In genomic region chr2:153611241-153611630, GRCm38 (mm10) we compare ENCODE assay signal across 8 mouse cellular contexts. TPM values are rescaled to one million over a fixed set of nuclear protein-coding genes. Genes with fewer than 3 reads are reported as not detected.
A peak's percentile ranks its signal among the peaks of the same experiment; 100 is the strongest.
DNase-seq lines count a peak whose midpoint lies in the region; ATAC-seq and TF ChIP-seq lines count a peak whose summit lies in the region.
"Had no signal": no experiment of that assay in that cellular context is flagged by ENCODE, and none has a peak within 500 bp of the region (broad histone marks: within the 10 kb centered on the region; RNA-seq: fewer than 3 reads in every experiment).

No protein-coding gene starts in this region.

- no peak for TF ChIP-seq EP300 in lung, postnatal 0 days (IDR thresholded peaks at IDR 0.05)

- H3K9me3 ChIP-seq in lung, postnatal 0 days (ENCODE audit: low read length), result no peaks in the 10 kb centered on the region
- H3K9me3 ChIP-seq in forebrain, embryonic 16.5 days (ENCODE audit: control insufficient read depth, low read length), result no peaks in the 10 kb centered on the region
- no peaks in the 10 kb centered on the region for H3K9me3 ChIP-seq in liver, embryonic 13.5 days (replicated peaks)
- H3K9me3 ChIP-seq in stomach, embryonic 16.5 days (replicated peaks; ENCODE audit: control insufficient read depth, low read length), result no peaks in the 10 kb centered on the region

- 0 out of 2 replicates have a peak overlapping the region, but pooled peaks have one; percentile 52 for H3K27ac ChIP-seq in lung, postnatal 0 days (ENCODE audit: low read length)
- peak overlapping the region; percentile 78 for H3K27ac ChIP-seq in forebrain, embryonic 16.5 days (ENCODE audit: low read length)
- peak overlapping the region; percentile 95 for H3K27ac ChIP-seq in liver, embryonic 13.5 days
- H3K27ac ChIP-seq in stomach, embryonic 16.5 days (ENCODE audit: low read length), result peak overlapping the region; percentile 70

- peaks cover 14% of the 10 kb centered on the region; the same call in 1 of the 2 replicates for H3K4me1 ChIP-seq in lung, postnatal 0 days (ENCODE audit: insufficient read depth, low read depth, low read length)
- H3K4me1 ChIP-seq in forebrain, embryonic 16.5 days (replicated peaks; ENCODE audit: control insufficient read depth, insufficient read depth, low read length), result peaks cover 42% of the 10 kb centered on the region
- H3K4me1 ChIP-seq in liver, embryonic 13.5 days (replicated peaks), result peaks cover 68% of the 10 kb centered on the region
- peaks cover 35% of the 10 kb centered on the region for H3K4me1 ChIP-seq in stomach, embryonic 16.5 days (ENCODE audit: control insufficient read depth, insufficient read depth, low read length)

- no peak for DNase-seq in lung, postnatal 0 days (ENCODE audit: low spot score)
- no peak for DNase-seq in lung, adult 18-20 months
- DNase-seq in liver, embryonic 13.5 days, result no peak
- no peak for DNase-seq in spleen, postnatal 10 days (ENCODE audit: low spot score in 2 of 2)
- no peak for DNase-seq in frontal cortex, postnatal 10 days (ENCODE audit: low spot score in 2 of 2)

- no peak overlapping the region for H3K9ac ChIP-seq in lung, postnatal 0 days (replicated peaks; ENCODE audit: low read depth)
- H3K9ac ChIP-seq in forebrain, embryonic 16.5 days (replicated peaks; ENCODE audit: low read depth, low read length), result peak overlapping the region; percentile 44
- H3K9ac ChIP-seq in liver, embryonic 13.5 days, result peak overlapping the region; percentile 65
- H3K9ac ChIP-seq in stomach, embryonic 16.5 days (ENCODE audit: low read length), result peak overlapping the region; percentile 61

- H3K4me2 ChIP-seq in lung, postnatal 0 days (replicated peaks; ENCODE audit: low read depth, low read length), result no peak overlapping the region
- H3K4me2 ChIP-seq in forebrain, embryonic 16.5 days (ENCODE audit: low read length), result no peak overlapping the region
- peak overlapping the region; percentile 45 for H3K4me2 ChIP-seq in liver, embryonic 13.5 days
- no peak overlapping the region for H3K4me2 ChIP-seq in stomach, embryonic 16.5 days (ENCODE audit: low read depth, low read length)

- WGBS in lung, postnatal 0 days, result 55% methylated on average over 7 of the region's 7 CpGs
- WGBS in forebrain, embryonic 16.5 days, result 66% methylated on average over 6 of the region's 7 CpGs
- WGBS in liver, embryonic 13.5 days (ENCODE audit: insufficient replicate concordance), result 17% methylated on average over 7 of the region's 7 CpGs
- 67% methylated on average over 7 of the region's 7 CpGs for WGBS in stomach, embryonic 16.5 days

- no peak overlapping the region for H3K4me3 ChIP-seq in lung, postnatal 0 days (ENCODE audit: low read depth, low read length)
- H3K4me3 ChIP-seq in forebrain, embryonic 16.5 days (replicated peaks; ENCODE audit: low read length), result no peak overlapping the region
- no peak overlapping the region for H3K4me3 ChIP-seq in liver, embryonic 13.5 days (replicated peaks)
- no peak overlapping the region for H3K4me3 ChIP-seq in stomach, embryonic 16.5 days (replicated peaks; ENCODE audit: low read length)

- TF ChIP-seq CTCF in lung, postnatal 0 days (IDR thresholded peaks at IDR 0.05), result no peak

- H3K27me3 ChIP-seq in lung, postnatal 0 days (replicated peaks; ENCODE audit: insufficient read depth, low read length), result no peaks in the 10 kb centered on the region
- H3K27me3 ChIP-seq in forebrain, embryonic 16.5 days (replicated peaks; ENCODE audit: control insufficient read depth, insufficient read depth, low read length), result no peaks in the 10 kb centered on the region
- H3K27me3 ChIP-seq in liver, embryonic 13.5 days, result no peaks in the 10 kb centered on the region
- no peaks in the 10 kb centered on the region for H3K27me3 ChIP-seq in stomach, embryonic 16.5 days (ENCODE audit: control insufficient read depth, insufficient read depth, low read length)

- no peaks in the 10 kb centered on the region for H3K36me3 ChIP-seq in lung, postnatal 0 days (ENCODE audit: insufficient read depth, low read length)
- no peaks in the 10 kb centered on the region; the same call in 1 of the 2 replicates for H3K36me3 ChIP-seq in forebrain, embryonic 16.5 days (ENCODE audit: control insufficient read depth, insufficient read depth)
- no peaks in the 10 kb centered on the region for H3K36me3 ChIP-seq in liver, embryonic 13.5 days
- no peaks in the 10 kb centered on the region for H3K36me3 ChIP-seq in stomach, embryonic 16.5 days (ENCODE audit: control insufficient read depth, insufficient read depth, low read length)

- ATAC-seq in lung, postnatal 0 days, result no peak
- no peak for ATAC-seq in forebrain, embryonic 16.5 days
- ATAC-seq in liver, embryonic 13.5 days (ENCODE audit: low read depth), result no peak
- no peak for ATAC-seq in stomach, embryonic 16.5 days (ENCODE audit: insufficient read depth, low FRiP score)
- ATAC-seq: inflammation-experienced regulatory T-cells, adult 6 months had no signal

RNA-seq across cellular contexts. Expression of gene Commd7, which starts 21.3 kb away (rescaled TPM):
- 71.8 and 73.3 TPM in 2 replicates for polyA plus RNA-seq in lung, postnatal 0 days (2015; fragmentation: Nextera tagmentation; extraction: Ambion mirVana)
- 99.8 and 108 TPM in 2 replicates for polyA plus RNA-seq in forebrain, embryonic 16.5 days (2015; fragmentation: Nextera tagmentation; extraction: Ambion mirVana)
- 39.8 and 39.9 TPM in 2 replicates for polyA plus RNA-seq in liver, embryonic 13.5 days (2015; fragmentation: Nextera tagmentation; extraction: Ambion mirVana)
- polyA plus RNA-seq in stomach, embryonic 16.5 days (2015; fragmentation: Nextera tagmentation; extraction: Ambion mirVana), result 72.0 and 75.0 TPM in 2 replicates

RNA-seq across cellular contexts. Expression of gene Dnmt3b, which starts 38.0 kb away (rescaled TPM):
- 3.3 and 4.2 TPM in 2 replicates for polyA plus RNA-seq in lung, postnatal 0 days (2015; fragmentation: Nextera tagmentation; extraction: Ambion mirVana)
- polyA plus RNA-seq in forebrain, embryonic 16.5 days (2015; fragmentation: Nextera tagmentation; extraction: Ambion mirVana), result 3.1 and 3.4 TPM in 2 replicates
- 8.2 and 8.6 TPM in 2 replicates for polyA plus RNA-seq in liver, embryonic 13.5 days (2015; fragmentation: Nextera tagmentation; extraction: Ambion mirVana)
- 6.5 and 7.0 TPM in 2 replicates for polyA plus RNA-seq in stomach, embryonic 16.5 days (2015; fragmentation: Nextera tagmentation; extraction: Ambion mirVana)
